Mouse (Mus musculus): ENCODE results near the gene 9630041A04Rik.

DNA sequence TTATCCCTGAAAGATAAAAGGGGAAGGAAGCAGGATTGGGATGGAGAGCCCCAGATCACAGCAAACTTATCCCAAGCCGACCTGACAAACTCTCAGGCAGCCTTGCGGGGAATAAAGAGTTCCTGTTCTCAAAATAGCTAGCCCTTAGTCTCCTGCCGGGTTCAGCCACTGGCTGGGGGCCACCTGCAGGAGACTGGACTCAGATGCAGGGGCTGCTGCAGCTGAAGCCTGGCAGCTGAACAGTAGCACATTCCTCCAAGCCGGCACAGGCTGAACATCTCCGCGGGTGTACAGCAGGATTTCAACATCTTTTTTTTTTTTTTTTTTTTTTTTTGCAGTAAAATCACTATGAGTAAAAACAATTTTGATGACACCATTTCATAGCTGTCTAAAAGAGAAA, 110.2 kb downstream of the 9630041A04Rik start:
- peak; percentile 9; the same call in 1 of the 2 replicates for TF ChIP-seq CTCF (IDR thresholded peaks at IDR 0.05; ENCODE audit: low read depth)
- TF ChIP-seq EP300 (optimal IDR thresholded peaks at IDR 0.05): no peak
